Mouse (Mus musculus) kidney, adult 18-20 months (tissue): ENCODE measurements around the gene Fbxw4.
"Not testable (repeated sequence)": the region's sequence is repeated elsewhere in the genome, so short reads cannot be mapped to it uniquely, and the experiment has no call there.

Source experiments
- DNase-seq: peaks from one replicate; pipeline ENCODE4 v3.0.0; 2021

Fbxw4 gene

DNA sequence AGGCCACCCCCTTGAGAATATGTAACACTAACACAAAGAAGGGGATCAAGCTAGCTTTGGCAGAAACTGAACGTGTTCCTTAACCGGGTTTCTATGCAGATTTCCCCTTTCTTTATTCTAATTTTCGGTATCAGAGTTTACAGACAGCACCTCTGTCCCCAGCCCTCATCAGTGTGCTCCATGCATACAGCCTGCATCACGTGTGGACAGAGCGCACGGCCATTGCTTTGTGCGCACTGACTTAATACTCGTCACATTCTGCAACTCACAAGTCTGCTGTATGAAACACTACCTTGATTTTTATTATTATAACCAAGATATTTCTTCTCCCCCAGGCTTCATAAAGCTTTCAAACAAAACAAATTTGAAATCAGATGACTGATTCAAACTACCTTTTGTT is 4.2 kb downstream of the Fbxw4 start:
- DNase-seq = no peak

GRCm38 (mm10) chr19:45653986-45654385 is 6.1 kb downstream of the Fbxw4 start:
- DNase-seq = no peak

DNA sequence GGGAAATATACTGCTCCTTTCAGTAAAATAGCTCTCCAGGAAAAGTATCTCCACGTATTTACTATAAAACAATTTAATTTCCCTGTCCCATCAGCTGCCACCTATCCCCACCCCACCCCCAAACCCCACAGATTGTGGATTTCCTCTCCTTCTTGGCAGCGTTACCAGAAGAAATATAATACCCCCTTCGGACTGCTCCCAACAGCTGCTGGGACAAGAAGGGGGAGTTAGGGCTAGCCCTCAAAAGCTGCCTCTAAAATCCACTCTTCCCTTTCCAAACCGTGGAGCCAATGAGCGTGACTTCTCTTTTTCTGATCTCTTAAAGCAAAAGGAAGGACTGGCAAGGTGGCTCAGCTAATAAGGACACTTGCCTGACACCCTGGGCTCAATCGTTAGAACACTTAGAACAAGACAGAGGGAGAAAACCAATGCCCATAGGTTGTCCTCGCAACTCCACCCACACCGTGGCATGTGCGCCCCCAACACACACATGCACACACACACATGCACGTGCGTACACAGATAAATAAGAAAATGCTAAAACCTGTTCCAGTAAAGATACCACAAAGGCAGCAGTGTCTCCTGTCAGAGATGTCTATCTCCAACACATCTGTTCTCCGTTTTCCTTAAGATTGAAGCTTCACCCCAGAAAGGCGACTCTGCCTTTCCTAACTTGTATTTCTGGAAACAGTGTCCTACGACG is 7.7 kb downstream of the Fbxw4 start:
- DNase-seq = no peak

DNA sequence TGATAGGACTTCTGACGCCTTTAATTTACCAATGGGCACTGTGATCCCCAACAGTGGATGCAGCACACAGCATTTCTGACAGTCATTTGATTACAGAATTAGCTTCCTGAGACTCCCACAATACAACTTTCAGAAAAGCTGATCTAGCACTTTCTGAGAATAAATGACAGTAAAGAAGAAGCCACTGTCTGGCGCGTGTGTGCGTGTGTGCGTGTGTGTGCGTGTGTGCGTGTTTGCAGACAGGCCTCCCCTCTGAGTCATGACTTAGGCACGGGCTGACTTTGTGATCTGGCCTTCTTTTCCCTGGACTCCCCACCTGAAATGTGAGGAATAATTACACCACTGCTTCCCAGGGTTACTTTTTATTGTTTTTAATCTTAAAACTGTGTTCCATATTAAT is 8.6 kb downstream of the Fbxw4 start:
- no peak for DNase-seq

- DNase-seq = no peak
Measured at GRCm38 (mm10) chr19:45649776-45650175, 10.3 kb downstream of the Fbxw4 start.

GRCm38 (mm10) chr19:45648469-45648868 is 11.6 kb downstream of the Fbxw4 start:
- not testable (repeated sequence) for DNase-seq

- DNase-seq = no peak
Measured at GRCm38 (mm10) chr19:45646866-45647265, 13.2 kb downstream of the Fbxw4 start.

DNA sequence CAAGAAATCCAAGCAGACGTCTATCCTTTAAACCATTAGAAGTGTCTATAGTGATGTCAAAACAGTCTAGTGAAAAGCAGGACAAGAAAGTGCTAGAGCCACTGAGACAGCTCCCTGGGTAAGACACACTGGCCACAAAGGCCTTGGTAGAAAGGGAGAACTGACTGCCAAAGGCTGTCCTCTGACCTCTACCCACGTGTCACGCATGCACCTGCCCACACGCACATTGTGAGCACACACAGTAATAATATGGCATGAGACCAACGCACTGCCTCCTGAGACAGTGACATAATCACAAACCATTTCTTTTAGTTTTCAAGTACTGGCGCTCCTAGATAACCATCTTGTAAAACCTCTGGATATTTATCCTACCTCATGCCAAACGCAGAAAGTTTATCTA is 19.4 kb downstream of the Fbxw4 start:
- no peak for DNase-seq

GRCm38 (mm10) chr19:45635960-45636359 is 24.2 kb downstream of the Fbxw4 start:
- DNase-seq = no peak

DNA sequence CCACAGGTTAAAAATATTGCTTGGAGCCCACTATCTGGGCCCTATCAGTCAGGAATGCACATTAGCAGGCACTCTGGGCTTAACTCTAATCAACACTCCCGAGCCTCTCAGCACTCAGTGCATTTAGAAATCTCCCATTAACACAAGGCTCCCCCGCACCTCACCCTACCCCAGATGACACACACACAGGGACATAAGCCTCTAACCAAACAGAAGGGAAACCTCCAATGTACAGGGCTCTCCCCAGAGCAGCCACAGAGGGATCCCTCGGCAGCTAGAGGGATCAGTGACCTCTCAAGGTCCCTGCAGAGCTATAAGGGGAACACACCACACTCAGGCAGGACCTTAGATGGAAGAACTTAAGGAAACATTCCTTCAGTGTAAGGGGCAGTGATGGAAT is 28.5 kb downstream of the Fbxw4 start:
- no peak for DNase-seq

DNA sequence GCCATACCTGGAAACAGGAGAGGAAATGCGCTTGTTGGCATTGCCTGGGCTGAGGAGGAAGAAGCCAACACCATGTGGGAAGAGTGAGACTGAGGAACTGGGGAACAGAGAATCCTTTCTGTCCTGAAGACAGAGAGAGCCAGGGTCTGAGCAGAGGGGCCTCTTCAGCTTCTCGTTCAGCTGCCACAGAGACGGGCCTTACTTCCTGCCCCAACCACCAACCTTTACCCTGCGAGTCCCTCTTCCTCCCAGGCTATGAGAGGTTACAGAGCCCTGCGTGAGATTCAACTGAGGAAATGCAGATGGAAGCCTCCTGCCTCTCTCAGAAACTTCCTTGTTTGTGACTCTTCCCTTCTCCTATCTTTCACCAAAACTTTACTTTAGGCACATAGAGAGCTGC is 29.2 kb downstream of the Fbxw4 start:
- no peak for DNase-seq

GRCm38 (mm10) chr19:45629219-45629618 is 30.9 kb downstream of the Fbxw4 start:
- no peak for DNase-seq

- no peak for DNase-seq
Measured at GRCm38 (mm10) chr19:45628649-45629048, 31.5 kb downstream of the Fbxw4 start.

DNA sequence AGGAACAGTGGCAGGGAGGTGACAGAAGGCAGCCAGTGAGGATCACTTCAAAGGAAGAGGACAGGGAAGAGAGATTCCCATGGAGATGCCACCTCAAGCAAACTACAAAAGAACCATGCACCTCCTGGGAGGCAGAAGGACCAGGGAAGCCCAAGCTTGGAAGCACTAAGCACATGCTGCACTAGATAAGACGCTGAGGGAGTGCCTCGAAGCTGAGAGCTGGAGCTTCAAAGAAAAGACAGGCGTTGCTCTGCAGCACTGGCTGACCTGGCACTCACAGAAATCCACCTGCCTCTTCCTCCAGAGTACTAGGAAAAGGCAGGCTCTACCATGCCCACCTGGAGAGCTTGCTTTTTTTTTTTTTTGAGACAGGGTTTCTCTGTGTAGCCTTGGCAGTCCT is 33.1 kb downstream of the Fbxw4 start:
- DNase-seq = no peak

DNA sequence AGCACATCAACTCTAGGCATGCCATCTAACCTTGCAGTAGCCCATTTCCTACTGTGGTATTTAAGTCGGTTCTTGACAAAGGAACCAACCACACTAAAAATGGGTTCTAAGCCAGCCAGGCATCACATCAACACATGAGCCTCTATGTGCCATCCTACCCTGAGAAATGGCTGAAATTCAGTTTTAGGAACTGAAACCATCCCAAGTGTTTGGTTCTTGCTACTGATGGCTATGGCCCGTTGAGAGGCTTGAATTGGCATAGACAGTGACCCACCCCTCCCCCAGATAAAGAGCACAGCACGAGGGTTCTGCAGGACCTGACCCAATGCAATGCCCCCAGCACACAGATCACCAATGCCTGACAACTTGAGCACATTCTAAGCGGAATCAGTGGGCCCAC is 36.4 kb downstream of the Fbxw4 start:
- no peak for DNase-seq

DNA sequence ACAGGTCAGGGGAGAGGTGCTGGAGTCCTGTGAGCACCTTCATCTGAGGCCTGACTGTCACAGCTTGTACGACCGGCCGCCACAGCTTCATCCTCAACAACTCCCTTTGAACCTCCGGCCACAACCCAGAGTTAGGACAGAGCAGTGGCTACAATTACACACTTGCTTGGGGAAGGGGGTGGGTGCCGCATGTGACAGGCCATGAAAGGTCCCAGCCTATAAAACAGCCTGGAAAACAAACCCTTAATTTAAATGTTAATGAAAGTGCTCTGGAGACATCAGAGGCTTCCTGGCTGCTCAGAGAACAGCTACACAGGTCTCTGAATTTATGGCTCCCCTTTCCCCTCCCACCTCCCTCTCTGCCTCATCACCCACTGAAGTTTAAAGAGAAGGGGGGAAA is 38.0 kb downstream of the Fbxw4 start:
- no peak for DNase-seq

DNA sequence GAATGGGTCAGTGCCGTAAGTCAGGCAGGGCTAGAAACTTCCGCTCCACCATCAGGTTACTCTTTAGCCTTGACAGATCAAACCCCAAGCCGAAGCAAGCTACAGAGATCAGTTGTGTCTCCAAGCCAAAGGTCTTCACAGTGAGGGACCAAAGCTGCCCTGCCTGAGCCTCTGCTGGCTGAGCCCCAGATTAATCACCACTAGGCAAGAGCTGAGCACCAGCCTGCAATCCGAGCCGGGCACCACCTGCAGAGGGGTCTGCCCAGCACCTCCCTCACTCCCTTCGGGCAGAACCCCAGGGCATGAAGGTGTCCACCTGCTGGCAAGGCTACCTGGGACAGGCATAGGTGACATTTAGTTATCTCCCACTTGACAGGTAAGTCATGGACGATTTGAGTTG is 39.1 kb downstream of the Fbxw4 start:
- DNase-seq = no peak

- no peak for DNase-seq
Measured at GRCm38 (mm10) chr19:45619744-45620501, 40.2 kb downstream of the Fbxw4 start.

DNA sequence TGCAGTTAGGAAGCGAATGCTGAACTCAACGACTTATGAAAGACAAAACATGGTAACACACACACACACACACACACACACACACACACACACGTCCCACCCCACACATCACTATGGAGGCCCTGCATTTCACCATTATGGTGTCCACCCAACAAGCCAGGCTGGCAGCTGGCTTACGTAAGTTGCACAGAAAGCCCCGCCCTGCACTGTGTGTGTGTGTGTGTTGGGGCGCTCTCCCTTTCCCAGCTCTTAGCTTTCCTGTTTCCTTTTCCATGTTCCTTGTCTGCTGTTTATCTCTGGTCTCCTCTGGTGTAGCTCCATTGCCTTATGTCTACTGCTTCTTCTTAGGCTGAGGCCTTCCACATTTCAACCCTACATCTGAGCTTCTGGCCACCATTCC is 41.9 kb downstream of the Fbxw4 start:
- DNase-seq = no peak

GRCm38 (mm10) chr19:45616735-45617134 is 43.4 kb downstream of the Fbxw4 start:
- no peak for DNase-seq

DNA sequence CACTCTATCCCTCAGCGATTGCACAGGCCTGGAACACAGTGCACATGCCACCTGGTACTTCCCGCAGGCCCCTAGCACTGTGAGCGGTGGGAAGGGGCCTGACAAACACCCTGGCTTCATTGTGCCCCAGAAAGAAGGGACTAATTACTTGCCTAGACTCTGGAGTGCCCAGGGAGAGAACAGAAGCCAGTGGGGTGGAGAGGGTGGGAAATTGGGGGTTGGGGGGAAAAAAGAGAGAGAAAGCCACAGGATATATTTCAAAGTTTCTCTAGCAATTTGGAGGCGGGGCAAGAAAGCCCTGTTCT is 43.9 kb downstream of the Fbxw4 start:
- no peak for DNase-seq

DNA sequence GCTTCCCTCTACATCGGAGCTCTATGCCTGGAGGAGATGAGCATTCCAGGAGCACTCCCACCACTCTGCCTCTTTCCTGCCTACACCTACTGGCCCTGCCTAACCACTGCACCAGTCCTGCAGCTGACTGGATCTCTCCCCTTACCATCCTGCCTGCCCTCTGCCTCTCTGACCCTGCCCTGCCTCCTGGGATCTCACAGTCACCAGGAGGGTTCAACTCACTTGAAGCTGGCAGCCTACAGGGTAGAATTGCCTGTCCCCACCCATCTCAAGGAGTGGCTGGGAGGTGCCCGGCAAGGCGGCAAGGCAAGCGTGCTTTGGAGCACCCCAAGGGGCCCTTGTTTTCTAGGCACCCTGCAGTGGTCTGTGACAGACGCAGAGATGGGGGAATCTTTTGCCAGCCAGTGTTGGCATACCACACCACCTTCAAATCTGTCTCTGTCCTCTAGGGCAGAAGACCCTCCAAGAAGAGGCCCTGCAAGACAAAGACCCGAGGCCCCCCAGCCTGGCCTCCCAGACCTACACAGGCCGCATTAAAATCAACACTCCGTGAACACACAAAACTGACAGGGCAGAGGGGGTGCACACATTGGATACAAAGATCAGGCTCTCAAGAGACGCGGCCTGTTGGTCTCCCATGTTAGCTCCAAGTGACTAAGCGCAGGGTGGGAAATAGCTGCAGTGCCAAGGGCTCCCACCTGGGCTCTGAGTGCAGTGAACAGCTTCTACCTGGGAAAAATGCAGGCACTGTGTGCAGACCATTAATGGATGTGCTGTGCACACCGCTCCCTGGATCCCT is 44.5 kb downstream of the Fbxw4 start:
- DNase-seq = no peak

DNA sequence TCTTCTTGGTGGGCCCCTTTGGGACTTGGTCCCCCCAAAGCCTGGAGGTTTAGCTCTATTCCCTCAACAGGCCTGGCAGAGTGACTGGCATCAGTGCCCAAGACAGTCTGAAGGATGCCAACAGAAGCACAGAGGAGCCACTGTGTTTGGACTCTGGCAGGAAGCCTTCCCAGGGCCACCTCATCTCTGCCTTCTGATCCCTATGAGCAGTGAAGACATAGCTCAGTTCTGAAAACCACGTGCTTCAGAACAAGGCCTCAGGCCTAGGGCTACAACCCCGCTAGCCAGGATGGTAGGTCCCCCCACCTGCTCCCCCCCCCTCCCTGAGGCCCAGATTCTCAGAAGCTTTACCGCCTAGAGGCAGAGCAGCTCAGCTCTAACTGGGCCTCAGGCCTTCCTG is 45.2 kb downstream of the Fbxw4 start:
- DNase-seq = no peak

- no peak for DNase-seq
Measured at GRCm38 (mm10) chr19:45614375-45614774, 45.7 kb downstream of the Fbxw4 start.
